Mouse (Mus musculus) heart, postnatal 0 days (tissue): Measurements from ENCODE around the gene Man2b1.

Experiments used
- CTCF ChIP-seq: IDR thresholded peaks from 2 replicates; pipeline ENCODE4 v1.5.1; 2016; ENCODE audit warnings: antibody characterized with exemption, control low read depth, low read depth
- EP300 ChIP-seq: IDR thresholded peaks from 2 replicates; pipeline ENCODE4 v1.6.1; 2016; ENCODE audit warnings: antibody characterized with exemption, low read depth

GRCm38 (mm10) chr8:85065213-85065612 is 17.9 kb upstream of the Man2b1 start:
- no peak for TF ChIP-seq CTCF
- TF ChIP-seq EP300, result no peak
